Mouse (Mus musculus) heart, adult 18-20 months (tissue): ENCODE measurements around the gene Ceacam16. TPM values are rescaled to one million over a fixed set of nuclear protein-coding genes. Genes with fewer than 3 reads are reported as not detected.

Source experiments
- DNase-seq, 2 experiments: peaks; one replicate each; pipeline ENCODE4 v3.0.0; 2021 to 2022; ENCODE audit warnings: mixed read lengths in 1 of 2
- total RNA-seq, 2 experiments: library from RNA; stranded (reverse); gene quantifications; 2 replicates each; pipeline ENCODE4 v1.2.3; 2021

The Ceacam16 gene
- total RNA-seq, 2 experiments from 2014 or later: not detected

GRCm38 (mm10) chr7:19816224-19816771 is 44.8 kb downstream of the Ceacam16 start:
- peak; percentile 93 to 94 for DNase-seq

GRCm38 (mm10) chr7:19815296-19816223 is 45.5 kb downstream of the Ceacam16 start:
- DNase-seq: no peak

GRCm38 (mm10) chr7:19813579-19814122 is 47.4 kb downstream of the Ceacam16 start:
- no peak for DNase-seq

GRCm38 (mm10) chr7:19813161-19813560 is 47.9 kb downstream of the Ceacam16 start:
- no peak for DNase-seq

GRCm38 (mm10) chr7:19811114-19811513 is 50.0 kb downstream of the Ceacam16 start:
- peak in 1 of 2 experiments; percentile 50 for DNase-seq

- DNase-seq: peak in 1 of 2 experiments; percentile 53
Observed at GRCm38 (mm10) chr7:19809369-19809768, 51.7 kb downstream of the Ceacam16 start.

- DNase-seq: no peak
Observed at GRCm38 (mm10) chr7:19806356-19806969, 54.6 kb downstream of the Ceacam16 start.

GRCm38 (mm10) chr7:19802995-19803394 is 58.1 kb downstream of the Ceacam16 start:
- DNase-seq: peak; percentile 62 to 92

Other genes with a start within 250 kb of the Ceacam16 start
- gene Relb, start 231.9 kb downstream of the Ceacam16 start, total RNA-seq: 1 to 10 TPM; 9.0 to 9.2 TPM
- 10 to 100 TPM; 77.3 to 85.5 TPM for gene Clptm1, start 196.3 kb downstream of the Ceacam16 start, total RNA-seq
- gene Apoc2, start 183.4 kb downstream of the Ceacam16 start, total RNA-seq: under 1 TPM in 1 of 2 experiments, not detected in 1; 0.75 TPM
- not detected for gene Gm44805, start 179.9 kb downstream of the Ceacam16 start, total RNA-seq
- gene Apoc4, start 179.8 kb downstream of the Ceacam16 start, total RNA-seq: not detected
- 10 to 100 TPM in 1 of 2 experiments, under 1 TPM in 1; 0.57 to 19.5 TPM for gene Apoc1, start 168.6 kb downstream of the Ceacam16 start, total RNA-seq
- gene Apoe, start 162.1 kb downstream of the Ceacam16 start, total RNA-seq: 100 to 1,000 TPM; 270 to 319 TPM
- gene Tomm40, start 145.9 kb downstream of the Ceacam16 start, total RNA-seq: 100 to 1,000 TPM in 1 of 2 experiments, 10 to 100 TPM in 1; 98.9 to 110 TPM
- 10 to 100 TPM; 28.5 to 30.0 TPM for gene Nectin2, start 110.8 kb downstream of the Ceacam16 start, total RNA-seq
- 100 to 1,000 TPM; 192 to 199 TPM for gene Bcam, start 90.3 kb downstream of the Ceacam16 start, total RNA-seq
- gene Cblc, start 64.5 kb downstream of the Ceacam16 start, total RNA-seq: under 1 TPM; 0.35 to 0.75 TPM
- 1 to 10 TPM; 2.9 to 3.7 TPM for gene Bcl3, start 38.5 kb downstream of the Ceacam16 start, total RNA-seq
- gene Gm19345, start 9.3 kb downstream of the Ceacam16 start, total RNA-seq: not detected
- gene Ceacam19, start 26.7 kb upstream of the Ceacam16 start, total RNA-seq: not detected
- 10 to 100 TPM; 18.5 to 19.5 TPM for gene Pvr, start 59.9 kb upstream of the Ceacam16 start, total RNA-seq
- 1 to 10 TPM; 1.1 to 2.2 TPM for gene Igsf23, start 89.5 kb upstream of the Ceacam16 start, total RNA-seq
- gene Ceacam20, start 104.1 kb upstream of the Ceacam16 start, total RNA-seq: not detected
- gene Nlrp9b, start 130.2 kb upstream of the Ceacam16 start, total RNA-seq: not detected
- not detected for gene Vmn1r91, start 238.4 kb upstream of the Ceacam16 start, total RNA-seq